Mouse (Mus musculus) limb, embryonic 12.5 days (tissue): ENCODE results near the gene Hdac9. TPM values are rescaled to one million over a fixed set of nuclear protein-coding genes. Genes with fewer than 3 reads are reported as not detected.
"Not testable (repeated sequence)": the region's sequence is repeated elsewhere in the genome, so short reads cannot be mapped to it uniquely, and the experiment has no call there.

Experiments
- ATAC-seq: fragments of 200-750 bp; cut with Nextera tagmentation; 2 replicates; pipeline ENCODE4 v1.8.0; 2017; ENCODE audit warnings: low read depth, moderate TSS enrichment; ENCODE audit not compliant: insufficient number of reproducible peaks, insufficient read depth, low FRiP score, low TSS enrichment
- H3K27ac ChIP-seq: fragments of 300-500 bp; sonication (generic); 2 replicates; pipeline ENCODE4 v1.5.1; 2016; ENCODE audit warnings: mild to moderate bottlenecking, moderate library complexity
- H3K27me3 ChIP-seq: fragments of 300-500 bp; sonication (generic); 2 replicates; pipeline ENCODE4 v1.6.1; 2016; ENCODE audit warnings: mild to moderate bottlenecking, moderate library complexity
- H3K36me3 ChIP-seq: fragments of 300-500 bp; sonication (generic); 2 replicates; pipeline ENCODE4 v1.6.1; 2016; ENCODE audit warnings: mild to moderate bottlenecking, moderate library complexity
- H3K4me1 ChIP-seq: fragments of 300-500 bp; sonication (generic); replicated peaks from 2 replicates; pipeline ENCODE4 v1.6.1; 2016
- H3K4me2 ChIP-seq: fragments of 300-500 bp; sonication (generic); 2 replicates; pipeline ENCODE4 v1.6.1; 2016; ENCODE audit warnings: mild to moderate bottlenecking, moderate library complexity
- H3K4me3 ChIP-seq: fragments of 300-500 bp; sonication (generic); replicated peaks from 2 replicates; pipeline ENCODE4 v1.5.1; 2016; ENCODE audit warnings: mild to moderate bottlenecking
- H3K9ac ChIP-seq: fragments of 300-500 bp; sonication (generic); replicated peaks from 2 replicates; pipeline ENCODE4 v1.6.1; 2016; ENCODE audit warnings: mild to moderate bottlenecking, moderate library complexity
- H3K9me3 ChIP-seq: fragments of 300-500 bp; sonication (generic); 2 replicates; pipeline ENCODE4 v1.6.1; 2016; ENCODE audit warnings: mild to moderate bottlenecking, moderate library complexity
- WGBS: fragments of 180-500 bp; shearing (Covaris S2); methylation state at CpG from one replicate; pipeline ENCODE4 v1.1.7; 2016; 5-methylcytosine and 5-hydroxymethylcytosine counted together
- polyA plus RNA-seq: library from polyadenylated mRNA; unstranded; fragments of >200 nt; fragmentation: Nextera tagmentation; extraction: Ambion mirVana; gene quantifications from 2 replicates; pipeline ENCODE4 v1.2.1, GENCODE M21; 2016

The Hdac9 gene
- polyA plus RNA-seq, 1 experiment from 2014 or later, result 13.0 TPM

GRCm38 (mm10) chr12:34489629-34490028 is 427.3 kb downstream of the Hdac9 start:
- Histone ChIP-seq H3K4me3 (no peak overlapping the region), H3K9me3 (no peaks in the 10 kb centered on the region), H3K36me3 (no peaks in the 10 kb centered on the region), H3K4me2 (no peak overlapping the region), H3K27ac (no peak overlapping the region), H3K27me3 (no peaks in the 10 kb centered on the region), H3K9ac (no peak overlapping the region), H3K4me1 (0 out of 2 replicates have a peak, but pooled peaks cover 4% of the 10 kb centered on the region)
- ATAC-seq, result no peak

GRCm38 (mm10) chr12:34487666-34488065 is 429.2 kb downstream of the Hdac9 start:
- H3K4me2 ChIP-seq, result no peak overlapping the region
- H3K9me3 ChIP-seq, result no peaks in the 10 kb centered on the region
- no peak overlapping the region for H3K27ac ChIP-seq
- no peaks in the 10 kb centered on the region for H3K27me3 ChIP-seq
- no peaks in the 10 kb centered on the region for H3K36me3 ChIP-seq
- 0 out of 2 replicates have a peak, but pooled peaks cover 4% of the 10 kb centered on the region for H3K4me1 ChIP-seq
- ATAC-seq, result no peak
- H3K4me3 ChIP-seq, result no peak overlapping the region
- 93% methylated on average over 1 of the region's 1 CpGs for WGBS
- no peak overlapping the region for H3K9ac ChIP-seq

GRCm38 (mm10) chr12:34487021-34487420 is 429.9 kb downstream of the Hdac9 start:
- 52% methylated on average over 3 of the region's 3 CpGs for WGBS
- Histone ChIP-seq H3K27me3 (no peaks in the 10 kb centered on the region), H3K9ac (no peak overlapping the region), H3K4me2 (no peak overlapping the region), H3K27ac (no peak overlapping the region), H3K36me3 (no peaks in the 10 kb centered on the region), H3K4me3 (no peak overlapping the region), H3K9me3 (no peaks in the 10 kb centered on the region), H3K4me1 (0 out of 2 replicates have a peak, but pooled peaks cover 4% of the 10 kb centered on the region)
- no peak for ATAC-seq

- Histone ChIP-seq H3K27me3 (no peaks in the 10 kb centered on the region), H3K4me2 (no peak overlapping the region), H3K9ac (no peak overlapping the region), H3K9me3 (no peaks in the 10 kb centered on the region), H3K4me1 (0 out of 2 replicates have a peak, but pooled peaks cover 4% of the 10 kb centered on the region), H3K4me3 (no peak overlapping the region), H3K36me3 (no peaks in the 10 kb centered on the region), H3K27ac (no peak overlapping the region)
- no peak for ATAC-seq
- 81% methylated on average over 2 of the region's 2 CpGs for WGBS
Measured at GRCm38 (mm10) chr12:34486016-34486415, 430.9 kb downstream of the Hdac9 start.

- Histone ChIP-seq H3K4me1 (no peaks in the 10 kb centered on the region), H3K36me3 (no peaks in the 10 kb centered on the region), H3K4me3 (no peak overlapping the region), H3K4me2 (no peak overlapping the region), H3K9ac (no peak overlapping the region), H3K27me3 (no peaks in the 10 kb centered on the region), H3K27ac (no peak overlapping the region), H3K9me3 (no peaks in the 10 kb centered on the region)
- WGBS, result 98% methylated on average over 5 of the region's 5 CpGs
- ATAC-seq, result no peak
Measured at GRCm38 (mm10) chr12:34481702-34482101, 435.2 kb downstream of the Hdac9 start.

- no peaks in the 10 kb centered on the region for H3K27me3 ChIP-seq
- no peaks in the 10 kb centered on the region for H3K36me3 ChIP-seq
- H3K9me3 ChIP-seq, result no peaks in the 10 kb centered on the region
- H3K4me1 ChIP-seq, result peaks cover 11% of the 10 kb centered on the region
- no peak overlapping the region for H3K4me3 ChIP-seq
- ATAC-seq, result no peak
- 81% methylated on average over 10 of the region's 10 CpGs for WGBS
- 0 out of 2 replicates have a peak overlapping the region, but pooled peaks have one; percentile 9 for H3K4me2 ChIP-seq
- H3K9ac ChIP-seq, result no peak overlapping the region
- peak overlapping the region; percentile 77 for H3K27ac ChIP-seq
Measured at GRCm38 (mm10) chr12:34472949-34473651, 443.8 kb downstream of the Hdac9 start.

- WGBS, result 12% methylated on average over 4 of the region's 4 CpGs
- peak overlapping the region; percentile 77 for H3K27ac ChIP-seq
- H3K27me3 ChIP-seq, result no peaks in the 10 kb centered on the region
- H3K9ac ChIP-seq, result no peak overlapping the region
- H3K9me3 ChIP-seq, result no peaks in the 10 kb centered on the region
- peak; percentile 88; the same call in 1 of the 2 replicates for ATAC-seq
- H3K4me2 ChIP-seq, result 0 out of 2 replicates have a peak overlapping the region, but pooled peaks have one; percentile 9
- H3K36me3 ChIP-seq, result no peaks in the 10 kb centered on the region
- H3K4me3 ChIP-seq, result no peak overlapping the region
- peaks cover 11% of the 10 kb centered on the region for H3K4me1 ChIP-seq
Measured at GRCm38 (mm10) chr12:34472542-34472941, 444.4 kb downstream of the Hdac9 start.

- Histone ChIP-seq H3K9me3 (no peaks in the 10 kb centered on the region), H3K27me3 (no peaks in the 10 kb centered on the region), H3K4me3 (no peak overlapping the region), H3K27ac (no peak overlapping the region), H3K4me1 (no peaks in the 10 kb centered on the region), H3K9ac (no peak overlapping the region), H3K4me2 (no peak overlapping the region), H3K36me3 (no peaks in the 10 kb centered on the region)
- 87% methylated on average over 1 of the region's 1 CpGs for WGBS
- no peak for ATAC-seq
Measured at GRCm38 (mm10) chr12:34461728-34462127, 455.2 kb downstream of the Hdac9 start.

- Histone ChIP-seq H3K4me3 (no peak overlapping the region), H3K4me1 (no peaks in the 10 kb centered on the region), H3K4me2 (no peak overlapping the region), H3K9me3 (no peaks in the 10 kb centered on the region), H3K36me3 (no peaks in the 10 kb centered on the region), H3K27me3 (no peaks in the 10 kb centered on the region), H3K27ac (no peak overlapping the region), H3K9ac (no peak overlapping the region)
- ATAC-seq, result no peak
- 89% methylated on average over 5 of the region's 5 CpGs for WGBS
Measured at GRCm38 (mm10) chr12:34452643-34453042, 464.3 kb downstream of the Hdac9 start.

- 58% methylated on average over 2 of the region's 2 CpGs for WGBS
Measured at GRCm38 (mm10) chr12:34451198-34451597, 465.7 kb downstream of the Hdac9 start.

GRCm38 (mm10) chr12:34444724-34445123 is 472.2 kb downstream of the Hdac9 start:
- not testable (repeated sequence) for H3K9me3 ChIP-seq, H3K27me3 ChIP-seq, H3K4me3 ChIP-seq, ATAC-seq, H3K27ac ChIP-seq, H3K36me3 ChIP-seq, H3K4me1 ChIP-seq, H3K9ac ChIP-seq, H3K4me2 ChIP-seq
- 100% methylated on average over 1 of the region's 1 CpGs for WGBS

More at GRCm38 (mm10) chr12:34451198-34451597, 465.7 kb downstream of the Hdac9 start:
- Histone ChIP-seq H3K27ac (no peak overlapping the region), H3K9ac (no peak overlapping the region), H3K9me3 (no peaks in the 10 kb centered on the region), H3K4me2 (no peak overlapping the region), H3K27me3 (no peaks in the 10 kb centered on the region), H3K4me3 (no peak overlapping the region), H3K36me3 (no peaks in the 10 kb centered on the region), H3K4me1 (no peaks in the 10 kb centered on the region)
- no peak for ATAC-seq

GRCm38 (mm10) chr12:34440930-34441329 is 476.0 kb downstream of the Hdac9 start:
- H3K9ac ChIP-seq, result no peak overlapping the region
- WGBS, result 82% methylated on average over 8 of the region's 8 CpGs
- H3K9me3 ChIP-seq, result no peaks in the 10 kb centered on the region
- H3K4me1 ChIP-seq, result no peaks in the 10 kb centered on the region
- H3K27me3 ChIP-seq, result no peaks in the 10 kb centered on the region
- H3K4me2 ChIP-seq, result no peak overlapping the region
- H3K36me3 ChIP-seq, result no peaks in the 10 kb centered on the region
- H3K4me3 ChIP-seq, result no peak overlapping the region
- H3K27ac ChIP-seq, result no peak overlapping the region
- ATAC-seq, result no peak
